Mouse (Mus musculus): ENCODE measurements around the gene Creg2.
"Not testable (repeated sequence)": the region's sequence is repeated elsewhere in the genome, so short reads cannot be mapped to it uniquely, and the experiment has no call there.

Gene Creg2

GRCm38 (mm10) chr1:39650435-39651240 lies 636 bp downstream of the Creg2 start:
- DNase-seq, result peak; percentile 48

GRCm38 (mm10) chr1:39649691-39650434 lies 1.4 kb downstream of the Creg2 start:
- no peak for DNase-seq

- no peak for DNase-seq
Measured at GRCm38 (mm10) chr1:39648584-39648983, 2.7 kb downstream of the Creg2 start.

- peak; percentile 11 for DNase-seq
Measured at GRCm38 (mm10) chr1:39645905-39646759, 5.1 kb downstream of the Creg2 start.

- no peak for DNase-seq
Measured at GRCm38 (mm10) chr1:39644333-39644732, 6.9 kb downstream of the Creg2 start.

GRCm38 (mm10) chr1:39641667-39642066 lies 9.6 kb downstream of the Creg2 start:
- no peak for DNase-seq

GRCm38 (mm10) chr1:39637139-39637538 lies 14.1 kb downstream of the Creg2 start:
- no peak for DNase-seq

GRCm38 (mm10) chr1:39636660-39637059 lies 14.6 kb downstream of the Creg2 start:
- DNase-seq, result no peak

- DNase-seq, result no peak
Measured at GRCm38 (mm10) chr1:39636196-39636595, 15.1 kb downstream of the Creg2 start.

- DNase-seq, result no peak
Measured at GRCm38 (mm10) chr1:39628606-39629005, 22.7 kb downstream of the Creg2 start.

GRCm38 (mm10) chr1:39625491-39625890 lies 25.8 kb downstream of the Creg2 start:
- DNase-seq, result no peak

- DNase-seq, result no peak
Measured at GRCm38 (mm10) chr1:39623729-39624128, 27.5 kb downstream of the Creg2 start.

- DNase-seq, result no peak
Measured at GRCm38 (mm10) chr1:39623106-39623505, 28.2 kb downstream of the Creg2 start.

- DNase-seq, result no peak
Measured at GRCm38 (mm10) chr1:39618524-39618923, 32.8 kb downstream of the Creg2 start.

- DNase-seq, result no peak
Measured at GRCm38 (mm10) chr1:39615526-39615925, 35.7 kb downstream of the Creg2 start.

GRCm38 (mm10) chr1:39614462-39615279 lies 36.6 kb downstream of the Creg2 start:
- DNase-seq, result no peak

- no peak for DNase-seq
Measured at GRCm38 (mm10) chr1:39613061-39613460, 38.2 kb downstream of the Creg2 start.

GRCm38 (mm10) chr1:39612491-39612890 lies 38.8 kb downstream of the Creg2 start:
- no peak for DNase-seq

GRCm38 (mm10) chr1:39608534-39608933 lies 42.7 kb downstream of the Creg2 start:
- DNase-seq, result no peak

- no peak for DNase-seq
Measured at GRCm38 (mm10) chr1:39602477-39602876, 48.8 kb downstream of the Creg2 start.

GRCm38 (mm10) chr1:39598726-39599125 lies 52.5 kb downstream of the Creg2 start:
- DNase-seq, result peak; percentile 71

- not testable (repeated sequence) for DNase-seq
Measured at GRCm38 (mm10) chr1:39597135-39597534, 54.1 kb downstream of the Creg2 start.
